Mouse (Mus musculus) spleen, embryonic (tissue): ENCODE results near the gene Smok2a.
"Not testable (repeated sequence)": the region's sequence is repeated elsewhere in the genome, so short reads cannot be mapped to it uniquely, and the experiment has no call there.

Experiments
- CTCF ChIA-PET: fragments of 350-600 bp; sonication (Branson Sonifier 250); formaldehyde crosslinking; loops from one replicate; lab custom pipeline; 2022; lab: Charles Lee

Smok2a gene

DNA sequence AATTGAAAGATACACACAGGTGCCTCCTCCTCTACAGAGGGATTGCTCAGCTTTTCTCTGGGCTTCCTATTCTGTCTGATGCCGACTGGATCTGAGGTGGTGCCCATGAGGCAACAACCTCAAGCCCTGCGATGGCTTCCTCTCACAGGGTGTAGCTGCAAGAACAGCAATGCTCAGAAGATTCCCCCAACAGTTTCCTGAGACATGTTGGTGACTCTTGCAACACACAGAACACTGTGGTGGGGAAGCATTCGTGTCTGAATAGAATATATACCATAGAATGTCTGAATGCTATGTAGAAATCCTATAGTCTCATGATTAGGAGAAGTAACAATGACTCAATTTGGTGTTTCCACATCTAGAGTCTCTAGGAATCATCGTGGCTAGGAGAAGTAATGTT lies 6.8 kb upstream of the Smok2a start:
- CTCF ChIA-PET: no interaction called here

DNA sequence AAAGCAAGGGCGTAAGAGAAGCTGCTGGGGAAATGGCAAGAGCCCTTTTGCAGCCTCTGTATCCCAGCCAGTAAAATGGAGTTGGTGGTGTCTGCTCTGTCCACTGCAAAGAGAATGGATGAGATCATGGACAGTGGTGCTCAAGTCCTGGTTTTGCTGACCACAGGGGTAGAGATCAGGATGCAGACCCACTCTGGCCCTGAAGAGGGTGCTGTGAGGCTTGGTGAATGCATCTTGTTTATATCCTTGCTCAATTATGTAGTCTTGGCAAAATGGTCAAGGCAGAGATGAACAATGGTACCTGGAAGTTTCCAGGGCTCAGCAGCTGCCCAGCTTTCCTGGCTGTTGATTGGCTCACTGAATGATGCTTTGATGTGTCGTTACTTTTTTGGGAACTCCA lies 5.4 kb upstream of the Smok2a start:
- CTCF ChIA-PET: no interaction called here

DNA sequence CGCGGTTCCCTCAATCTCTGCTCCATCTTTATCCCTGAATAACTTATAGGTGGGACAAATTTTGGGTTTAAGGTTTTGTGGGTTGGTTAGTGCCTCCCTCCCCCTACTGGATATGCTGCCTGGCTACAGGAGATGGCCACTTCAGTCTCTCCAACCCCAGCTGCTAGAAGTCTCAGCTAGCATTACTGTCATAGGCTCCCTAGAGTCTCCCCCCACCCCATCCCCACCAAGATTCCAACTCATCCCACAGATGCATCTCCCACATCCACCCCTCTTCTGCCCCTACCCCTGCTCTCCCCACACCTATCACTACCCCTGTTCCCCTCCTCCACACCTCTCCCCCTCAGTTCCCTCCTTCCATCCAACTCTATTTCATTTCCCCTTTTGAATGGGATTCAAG lies 933 bp downstream of the Smok2a start:
- CTCF ChIA-PET: not testable (repeated sequence)

DNA sequence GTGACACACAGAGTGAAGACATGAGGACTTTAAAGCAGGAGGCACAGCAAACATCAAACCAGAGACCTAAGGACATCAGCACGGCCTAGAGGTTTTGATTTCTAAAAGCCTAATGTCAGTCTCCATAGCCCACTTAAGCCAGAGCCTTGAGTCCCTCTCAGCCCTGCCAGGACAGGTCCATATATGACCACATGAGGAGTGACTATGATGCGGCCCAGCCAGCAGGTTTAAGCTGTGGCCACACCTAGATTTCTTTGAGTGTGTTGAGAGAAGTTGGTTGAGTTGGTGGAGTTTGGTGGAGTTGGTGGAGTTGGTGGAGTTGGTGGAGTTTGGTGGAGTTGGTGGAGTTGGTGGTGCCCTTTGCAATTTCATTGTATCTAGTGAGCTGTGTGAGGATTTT lies 9.0 kb downstream of the Smok2a start, which contains the start of gene Smok2b:
Smok2b (plus strand) TSS at position 301 of the 400 bp plus-strand sequence.
- CTCF ChIA-PET: not testable (repeated sequence)

DNA sequence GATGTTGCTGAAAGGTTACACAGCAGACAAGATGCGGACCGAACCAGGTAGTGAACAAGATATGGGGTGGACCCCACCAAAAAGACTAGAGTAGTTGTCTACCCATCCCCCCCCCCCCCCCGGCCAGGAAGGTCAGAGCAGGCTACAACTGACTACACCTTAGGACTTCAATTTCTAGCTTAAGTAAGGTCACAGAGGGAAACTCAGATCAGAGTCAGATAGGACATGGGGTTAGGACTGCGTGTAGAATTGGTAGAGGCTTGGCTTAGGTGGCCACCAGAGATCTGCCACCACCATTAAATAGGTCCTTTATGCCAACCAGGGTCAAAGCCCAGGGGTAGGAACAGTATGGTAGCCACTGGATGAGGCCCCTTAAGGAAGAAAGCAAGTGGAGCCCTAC lies 18.5 kb downstream of the Smok2a start:
- CTCF ChIA-PET: not testable (repeated sequence)

DNA sequence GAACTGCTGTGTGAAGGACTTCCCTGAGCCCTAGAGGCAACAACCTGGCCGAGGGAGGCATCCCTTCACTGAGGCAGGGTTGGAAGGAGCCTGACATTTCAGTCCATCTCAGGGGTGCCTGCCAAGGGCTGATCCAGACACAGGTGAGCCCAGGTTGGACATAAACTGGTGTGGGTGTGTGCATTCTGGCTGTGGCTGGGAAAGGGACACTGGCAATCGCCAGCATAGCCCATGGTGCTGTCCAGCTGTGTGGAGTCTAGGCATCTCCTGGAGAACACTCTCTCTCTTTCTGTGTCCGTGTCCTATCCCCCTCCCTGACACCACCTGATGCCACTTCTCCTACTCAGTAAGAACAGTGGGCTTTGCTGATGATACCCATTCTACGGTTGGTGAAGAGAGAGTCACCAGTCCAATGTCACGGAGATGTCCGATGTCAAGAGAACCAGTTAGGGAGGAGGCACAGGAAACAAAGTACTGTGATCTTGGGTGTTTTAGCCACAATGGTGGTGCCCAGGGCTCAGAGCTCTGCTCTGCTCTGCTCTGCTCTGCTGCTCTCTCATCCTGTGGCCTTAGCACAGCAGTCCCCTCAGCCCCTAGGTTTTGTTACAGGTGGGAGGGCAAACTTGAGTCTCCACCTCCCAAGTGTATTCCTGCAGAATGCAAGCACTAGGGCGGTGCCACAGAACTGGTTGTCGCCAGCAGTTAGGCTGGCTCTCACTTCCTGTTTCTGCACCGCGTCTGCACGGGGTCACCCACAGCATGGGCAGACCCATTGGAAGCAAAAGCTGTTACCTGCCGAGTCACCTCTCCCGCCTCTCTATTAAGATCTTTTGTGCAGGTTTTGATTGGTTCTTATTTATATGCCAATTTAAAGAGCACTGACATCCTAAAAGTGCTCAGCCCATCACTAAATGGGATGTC lies 20.1 kb downstream of the Smok2a start:
- CTCF ChIA-PET: not testable (repeated sequence)

DNA sequence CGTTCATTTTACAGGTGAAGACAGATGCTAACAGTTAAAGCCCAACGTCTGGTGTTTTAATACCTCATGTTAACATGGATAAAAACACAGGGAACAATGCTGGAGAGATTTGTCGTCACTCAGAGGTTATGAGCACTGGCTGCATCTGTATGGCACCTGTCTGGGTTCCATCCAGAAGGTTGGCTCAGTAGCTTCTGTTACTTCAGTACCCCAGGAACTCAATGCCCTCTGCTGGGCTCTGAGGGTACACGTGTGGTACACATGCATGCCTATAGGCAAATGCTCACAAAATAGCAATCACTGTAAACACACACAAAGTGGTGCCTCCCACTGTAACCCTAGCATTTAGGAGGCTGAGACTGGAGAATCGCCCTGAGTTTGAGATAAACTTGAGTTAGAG lies 33.8 kb downstream of the Smok2a start:
- CTCF ChIA-PET: not testable (repeated sequence)
